Mouse (Mus musculus) kidney, embryonic 15.5 days (tissue): Measurements from ENCODE around the gene Tecr. TPM values are rescaled to one million over a fixed set of nuclear protein-coding genes. Genes with fewer than 3 reads are reported as not detected.
"Not testable (repeated sequence)": the region's sequence is repeated elsewhere in the genome, so short reads cannot be mapped to it uniquely, and the experiment has no call there.

Experiments used
- ATAC-seq: fragments of 200-750 bp; cut with Nextera tagmentation; replicated peaks from 2 replicates; pipeline ENCODE4 v1.8.0; 2017; ENCODE audit warnings: moderate TSS enrichment; ENCODE audit not compliant: low FRiP score
- H3K27ac ChIP-seq: fragments of 300-500 bp; sonication (generic); 2 replicates; pipeline ENCODE4 v1.5.1; 2015; ENCODE audit warnings: mild to moderate bottlenecking, inconsistent platforms
- H3K27me3 ChIP-seq: fragments of 300-500 bp; sonication (generic); 2 replicates; pipeline ENCODE4 v1.6.1; 2015; ENCODE audit warnings: inconsistent platforms
- H3K36me3 ChIP-seq: fragments of 300-500 bp; sonication (generic); 2 replicates; pipeline ENCODE4 v1.6.1; 2015; ENCODE audit warnings: inconsistent platforms
- H3K4me1 ChIP-seq: fragments of 300-500 bp; sonication (generic); 2 replicates; pipeline ENCODE4 v1.6.1; 2015; ENCODE audit warnings: inconsistent platforms
- H3K4me2 ChIP-seq: fragments of 300-500 bp; sonication (generic); 2 replicates; pipeline ENCODE4 v1.6.1; 2015; ENCODE audit warnings: moderate library complexity, mild to moderate bottlenecking, inconsistent platforms
- H3K4me3 ChIP-seq: fragments of 300-500 bp; sonication (generic); replicated peaks from 2 replicates; pipeline ENCODE4 v1.5.1; 2015; ENCODE audit warnings: mild to moderate bottlenecking, inconsistent platforms
- H3K9ac ChIP-seq: fragments of 300-500 bp; sonication (generic); 2 replicates; pipeline ENCODE4 v1.6.1; 2015; ENCODE audit warnings: mild to moderate bottlenecking, inconsistent platforms
- H3K9me3 ChIP-seq: fragments of 300-500 bp; sonication (generic); replicated peaks from 2 replicates; pipeline ENCODE4 v1.6.1; 2016; ENCODE audit warnings: inconsistent platforms
- WGBS: fragments of 180-500 bp; shearing (Covaris S2); methylation state at CpG from one replicate; pipeline ENCODE4 v1.1.7; 2015; ENCODE audit warnings: mixed read lengths; 5-methylcytosine and 5-hydroxymethylcytosine counted together
- polyA plus RNA-seq: library from polyadenylated mRNA; unstranded; fragments of >200 nt; fragmentation: Nextera tagmentation; extraction: Ambion mirVana; gene quantifications from 2 replicates; pipeline ENCODE4 v1.2.1, GENCODE M21; 2015

The Tecr gene
- polyA plus RNA-seq, 1 experiment from 2014 or later, result 605 TPM

DNA sequence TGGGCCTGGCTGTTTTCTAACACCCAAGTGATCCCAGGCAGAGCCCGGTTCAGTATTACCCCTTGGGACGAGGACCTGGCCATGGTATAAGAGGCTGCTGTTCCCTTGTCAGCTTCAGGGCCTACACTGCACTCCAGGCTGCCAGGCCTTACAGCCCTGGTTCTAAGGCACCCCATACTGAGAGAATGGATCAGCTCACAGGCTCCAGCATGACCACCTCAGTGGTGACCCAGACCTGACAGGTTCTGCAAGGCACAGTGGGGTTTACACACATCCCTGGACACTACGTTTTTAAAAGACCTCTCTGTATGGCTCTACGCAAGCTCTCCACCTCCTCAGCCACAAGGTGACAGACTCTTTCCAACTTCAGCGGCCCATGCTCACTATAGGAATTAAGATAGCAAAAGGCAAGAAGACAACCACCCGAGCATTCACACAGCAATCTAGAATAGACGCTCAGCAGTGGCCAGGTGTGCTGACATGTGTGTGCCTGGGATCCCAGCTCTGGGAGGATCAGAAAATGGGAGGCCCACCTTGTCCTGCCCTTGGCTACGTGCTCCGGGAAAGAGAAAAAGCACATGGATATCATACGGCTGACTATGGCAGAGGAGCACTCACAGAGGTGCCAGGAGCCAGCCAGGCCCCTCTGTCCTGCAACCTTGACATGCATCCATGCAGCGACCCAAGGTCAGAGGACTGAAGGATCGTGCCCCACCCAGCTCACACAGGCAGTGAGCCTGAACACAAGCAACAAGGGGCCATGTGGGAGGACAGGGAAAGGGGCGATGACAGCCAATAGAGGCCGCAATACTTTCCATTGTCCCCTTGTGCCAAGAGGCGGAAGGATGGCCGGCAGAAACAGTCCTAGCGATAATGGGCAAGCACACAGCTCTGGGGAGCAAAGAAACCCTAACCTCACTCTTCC is 29.4 kb downstream of the Tecr start:
- H3K4me1 ChIP-seq, result peaks cover 92% of the 10 kb centered on the region
- H3K36me3 ChIP-seq, result peaks cover 7% of the 10 kb centered on the region
- 56% methylated on average over 17 of the region's 17 CpGs for WGBS
- ATAC-seq, result no peak
- H3K27ac ChIP-seq, result 0 out of 2 replicates have a peak overlapping the region, but pooled peaks have one; percentile 5
- H3K9ac ChIP-seq, result no peak overlapping the region
- no peak overlapping the region for H3K4me2 ChIP-seq
- H3K4me3 ChIP-seq, result no peak overlapping the region
- H3K27me3 ChIP-seq, result no peaks in the 10 kb centered on the region
- no peaks in the 10 kb centered on the region for H3K9me3 ChIP-seq

DNA sequence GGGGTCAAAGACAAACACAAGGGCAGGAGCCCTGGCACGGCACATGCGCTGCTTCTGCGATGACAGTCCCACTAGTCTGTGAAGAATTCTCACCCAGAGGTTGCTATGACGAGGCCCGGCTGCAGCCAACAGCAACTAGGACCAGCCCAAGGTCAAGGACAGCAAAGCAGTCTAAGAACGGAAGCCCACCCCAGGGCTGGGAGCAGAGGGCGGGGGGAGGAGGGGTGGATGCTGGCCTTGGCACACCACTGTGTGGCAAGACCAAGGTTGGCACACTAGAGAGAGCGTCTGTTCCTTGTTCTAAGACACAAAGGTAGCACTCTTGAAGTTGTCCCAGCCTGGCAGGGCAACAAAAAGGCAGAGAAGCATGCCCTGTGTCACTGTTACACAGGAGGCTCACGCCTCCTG is 30.4 kb downstream of the Tecr start:
- H3K9me3 ChIP-seq, result no peaks in the 10 kb centered on the region
- H3K4me2 ChIP-seq, result peak overlapping the region; percentile 2; the same call in 1 of the 2 replicates
- H3K36me3 ChIP-seq, result peaks cover 17% of the 10 kb centered on the region
- no peak overlapping the region for H3K4me3 ChIP-seq
- H3K9ac ChIP-seq, result no peak overlapping the region
- H3K4me1 ChIP-seq, result peaks cover 92% of the 10 kb centered on the region
- 43% methylated on average over 9 of the region's 9 CpGs for WGBS
- ATAC-seq, result no peak
- peak overlapping the region; percentile 71 for H3K27ac ChIP-seq
- H3K27me3 ChIP-seq, result no peaks in the 10 kb centered on the region

DNA sequence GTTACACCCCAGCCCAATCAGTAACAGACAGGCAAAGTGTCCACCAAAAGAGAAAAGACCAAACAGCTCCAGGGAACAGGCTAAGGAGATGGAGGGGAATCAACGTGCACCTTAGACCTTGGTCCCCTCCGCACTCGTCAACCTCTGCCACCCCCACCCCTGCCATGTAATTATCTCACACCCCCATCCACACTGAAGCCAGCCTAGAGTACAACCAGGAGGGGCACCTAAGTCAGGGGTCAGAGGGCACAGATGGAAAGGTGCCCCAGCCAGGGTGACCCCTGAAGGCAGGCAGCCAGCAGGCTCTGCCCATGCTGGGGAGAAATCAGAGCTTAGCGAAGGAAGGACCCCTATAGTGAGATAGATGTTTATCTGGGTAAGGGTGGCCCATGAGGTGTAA is 30.9 kb downstream of the Tecr start:
- H3K9me3 ChIP-seq, result no peaks in the 10 kb centered on the region
- 53% methylated on average over 4 of the region's 4 CpGs for WGBS
- H3K4me3 ChIP-seq, result no peak overlapping the region
- no peaks in the 10 kb centered on the region for H3K27me3 ChIP-seq
- H3K4me2 ChIP-seq, result peak overlapping the region; percentile 2; the same call in 1 of the 2 replicates
- peaks cover 90% of the 10 kb centered on the region for H3K4me1 ChIP-seq
- peak overlapping the region; percentile 71 for H3K27ac ChIP-seq
- peaks cover 21% of the 10 kb centered on the region for H3K36me3 ChIP-seq
- no peak for ATAC-seq
- H3K9ac ChIP-seq, result no peak overlapping the region

DNA sequence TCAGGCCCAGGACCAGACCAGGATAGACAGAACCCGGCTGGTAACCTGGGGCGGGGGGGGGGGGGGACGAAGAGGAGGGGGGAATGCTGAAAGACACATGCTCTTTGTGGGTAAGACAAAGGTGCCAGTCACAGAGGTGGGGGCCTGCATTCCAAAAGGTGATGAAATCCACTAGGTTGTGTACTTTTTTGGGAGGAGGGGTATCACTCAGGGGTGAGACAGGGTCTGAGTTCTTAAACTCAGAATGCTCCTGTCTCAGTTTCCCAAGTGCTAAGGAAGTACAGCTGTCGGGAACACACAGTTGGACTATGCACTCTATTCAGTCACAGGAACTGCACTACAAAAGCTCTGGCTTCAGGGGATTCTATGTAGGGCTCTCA is 31.3 kb downstream of the Tecr start:
- Histone ChIP-seq H3K4me3 (no peak overlapping the region), H3K4me2 (no peak overlapping the region), H3K27me3 (no peaks in the 10 kb centered on the region), H3K9ac (no peak overlapping the region), H3K27ac (peak overlapping the region; percentile 71), H3K36me3 (peaks cover 26% of the 10 kb centered on the region), H3K9me3 (no peaks in the 10 kb centered on the region), H3K4me1 (peaks cover 90% of the 10 kb centered on the region)
- ATAC-seq, result no peak
- WGBS, result 46% methylated on average over 2 of the region's 4 CpGs

DNA sequence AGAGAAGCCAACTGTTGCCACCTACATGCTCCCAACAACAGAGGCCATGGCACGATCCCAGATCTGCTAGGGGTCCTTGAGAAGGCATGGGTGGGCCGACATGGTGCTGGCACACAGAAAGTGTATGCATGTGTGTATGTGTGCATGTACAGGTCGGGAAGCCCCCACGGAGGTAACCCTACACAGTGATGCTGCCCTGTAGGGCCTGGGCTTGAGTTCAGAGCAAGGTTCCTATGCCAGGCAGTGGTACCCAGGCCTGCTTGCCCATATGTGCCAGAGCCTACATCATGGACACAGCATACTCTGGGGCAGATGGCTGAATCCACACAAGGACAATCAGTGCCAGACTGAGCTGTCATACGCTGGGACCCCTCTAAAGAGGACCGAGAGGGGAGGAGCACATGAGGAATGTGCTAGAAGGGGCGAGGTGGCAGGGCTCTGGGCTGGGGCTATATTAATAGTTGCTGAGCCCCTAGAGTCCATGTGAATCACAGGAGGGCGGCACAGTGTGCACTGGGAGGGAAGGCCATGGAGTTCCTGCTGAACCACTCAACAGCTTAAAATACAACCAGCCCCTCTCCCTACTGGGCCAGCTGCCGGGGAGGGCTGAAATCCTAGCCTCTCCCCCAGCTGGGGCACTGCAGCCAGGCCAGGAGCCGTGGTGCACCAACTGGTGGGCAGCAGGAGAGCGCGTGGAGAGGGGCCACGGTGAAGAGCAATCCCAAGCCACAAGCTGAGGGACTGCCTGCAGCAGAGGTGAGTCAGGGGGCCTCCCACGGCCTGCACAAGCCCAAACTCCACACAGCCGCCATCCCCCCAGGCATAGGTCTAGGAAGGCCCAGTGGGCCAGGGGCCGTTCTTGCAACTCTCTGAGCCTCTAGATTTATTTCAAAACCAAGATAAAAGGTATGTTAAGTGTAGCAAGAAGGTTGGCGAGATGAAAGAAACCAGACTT is 31.9 kb downstream of the Tecr start:
- Histone ChIP-seq H3K4me3 (no peak overlapping the region), H3K9ac (0 out of 2 replicates have a peak overlapping the region, but pooled peaks have one; percentile 19), H3K36me3 (peaks cover 32% of the 10 kb centered on the region), H3K4me1 (peaks cover 83% of the 10 kb centered on the region), H3K27ac (peak overlapping the region; percentile 71), H3K27me3 (no peaks in the 10 kb centered on the region), H3K9me3 (no peaks in the 10 kb centered on the region), H3K4me2 (peak overlapping the region; percentile 14; the same call in 1 of the 2 replicates)
- 52% methylated on average over 17 of the region's 17 CpGs for WGBS
- peak; percentile 30 for ATAC-seq

DNA sequence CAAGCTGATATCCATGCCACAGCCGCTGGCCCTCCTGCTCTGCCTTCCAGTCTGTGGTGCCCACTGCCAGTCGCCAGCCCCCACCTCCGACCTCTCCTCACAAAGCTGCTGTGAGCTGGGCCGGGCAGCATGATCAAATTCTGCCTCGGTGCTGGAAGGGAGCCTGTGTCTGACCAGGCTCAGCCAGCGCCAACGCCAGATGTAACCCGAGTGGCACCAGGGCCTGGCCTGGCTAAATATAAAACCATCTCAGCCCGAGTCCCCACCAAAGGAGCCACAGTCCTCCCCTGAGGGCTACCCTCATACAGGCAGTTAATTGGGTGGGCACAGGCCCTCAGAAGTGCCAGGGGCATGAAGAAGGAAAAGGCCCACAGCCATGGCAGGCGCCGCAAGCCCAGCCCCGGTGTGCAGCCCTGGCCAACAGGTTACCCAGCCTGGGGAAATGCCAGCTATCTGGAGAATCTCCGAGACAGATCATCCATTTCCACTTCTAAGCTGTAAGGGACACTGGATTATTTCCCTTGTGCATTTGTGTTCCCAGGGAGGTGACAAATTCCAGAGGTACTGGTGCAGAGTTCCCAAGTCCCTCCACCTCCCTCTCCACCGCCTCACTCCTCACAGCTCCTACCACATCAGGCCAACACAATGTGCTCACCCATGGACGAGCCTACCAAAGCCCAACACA is 33.0 kb downstream of the Tecr start:
- H3K4me1 ChIP-seq, result peaks cover 72% of the 10 kb centered on the region
- no peak for ATAC-seq
- no peaks in the 10 kb centered on the region for H3K27me3 ChIP-seq
- H3K4me2 ChIP-seq, result no peak overlapping the region; the same call in 1 of the 2 replicates
- 56% methylated on average over 15 of the region's 15 CpGs for WGBS
- peak overlapping the region; percentile 68 for H3K27ac ChIP-seq
- no peak overlapping the region for H3K9ac ChIP-seq
- no peaks in the 10 kb centered on the region for H3K9me3 ChIP-seq
- no peak overlapping the region for H3K4me3 ChIP-seq
- H3K36me3 ChIP-seq, result peaks cover 43% of the 10 kb centered on the region

DNA sequence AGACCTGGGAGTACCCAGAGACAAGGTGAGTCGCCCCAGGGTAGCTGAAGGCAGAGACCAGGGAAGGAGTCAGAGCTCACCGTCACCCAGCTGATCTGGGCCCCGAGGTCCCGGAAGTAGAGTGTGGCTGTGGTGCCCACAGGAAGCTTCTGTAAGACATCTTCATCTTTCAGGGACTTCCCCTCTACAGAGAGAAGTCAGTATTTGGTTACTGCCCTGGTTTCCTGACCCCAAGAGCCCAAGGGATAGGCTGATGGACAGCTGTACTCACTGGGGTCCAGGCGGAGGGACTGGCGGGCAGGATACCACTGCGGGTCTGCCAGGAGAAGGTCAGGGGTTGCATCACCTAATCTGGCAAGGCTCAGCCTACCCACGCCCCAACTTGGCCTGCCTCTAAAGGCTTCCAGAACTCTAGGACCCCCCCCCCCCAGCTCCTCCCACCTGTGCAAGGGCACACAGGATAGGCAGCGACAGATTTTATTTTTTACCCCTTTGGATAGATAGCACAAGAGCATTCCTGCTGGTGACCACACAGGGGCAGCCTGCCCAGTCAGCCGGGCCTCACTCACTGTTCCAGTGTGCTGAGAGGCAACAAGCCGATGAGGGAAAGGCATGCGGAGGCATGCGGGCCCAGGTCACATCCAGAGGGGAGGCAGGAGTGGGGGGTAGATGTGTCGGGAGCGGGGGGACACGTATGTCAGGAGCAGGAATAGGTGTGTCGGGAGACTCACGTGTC is 34.5 kb downstream of the Tecr start:
- no peak overlapping the region for H3K9ac ChIP-seq
- no peak for ATAC-seq
- WGBS, result 78% methylated on average over 18 of the region's 18 CpGs
- peaks cover 51% of the 10 kb centered on the region for H3K36me3 ChIP-seq
- H3K27ac ChIP-seq, result no peak overlapping the region
- no peak overlapping the region for H3K4me2 ChIP-seq
- H3K9me3 ChIP-seq, result no peaks in the 10 kb centered on the region
- H3K4me3 ChIP-seq, result no peak overlapping the region
- no peaks in the 10 kb centered on the region for H3K27me3 ChIP-seq
- H3K4me1 ChIP-seq, result peaks cover 67% of the 10 kb centered on the region

DNA sequence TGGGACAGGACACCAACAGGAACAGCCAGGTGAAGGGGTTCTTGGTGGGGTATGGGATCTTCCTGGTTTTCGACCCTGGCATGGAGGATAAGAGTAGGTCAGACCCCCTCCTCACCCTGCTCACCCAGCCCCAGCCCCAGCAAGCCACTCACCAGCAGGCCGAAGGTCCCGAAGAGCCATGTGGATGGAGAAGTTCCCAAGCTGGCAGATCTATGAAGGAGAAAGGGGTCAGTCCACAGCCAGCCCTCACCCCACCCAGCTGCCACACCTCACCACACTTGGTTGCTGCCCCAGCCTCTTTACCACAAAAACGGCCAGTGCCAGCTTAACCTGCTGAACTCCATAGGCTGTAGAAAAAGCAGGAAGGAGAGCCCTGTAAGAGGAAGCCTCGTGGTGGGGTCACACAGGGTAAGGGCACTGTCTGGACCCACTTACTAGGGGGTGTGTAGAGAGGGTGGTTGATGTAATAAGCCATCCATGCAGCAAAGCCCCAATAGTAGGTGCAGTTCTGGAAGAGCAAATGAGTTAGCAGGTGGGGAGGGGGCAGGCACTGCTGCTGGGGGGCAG is 35.4 kb downstream of the Tecr start:
- no peak for ATAC-seq
- no peak overlapping the region for H3K27ac ChIP-seq
- H3K36me3 ChIP-seq, result peaks cover 51% of the 10 kb centered on the region
- no peaks in the 10 kb centered on the region for H3K9me3 ChIP-seq
- no peaks in the 10 kb centered on the region for H3K27me3 ChIP-seq
- H3K4me2 ChIP-seq, result no peak overlapping the region
- H3K4me1 ChIP-seq, result peaks cover 69% of the 10 kb centered on the region
- WGBS, result 77% methylated on average over 5 of the region's 5 CpGs
- H3K4me3 ChIP-seq, result no peak overlapping the region
- H3K9ac ChIP-seq, result no peak overlapping the region

DNA sequence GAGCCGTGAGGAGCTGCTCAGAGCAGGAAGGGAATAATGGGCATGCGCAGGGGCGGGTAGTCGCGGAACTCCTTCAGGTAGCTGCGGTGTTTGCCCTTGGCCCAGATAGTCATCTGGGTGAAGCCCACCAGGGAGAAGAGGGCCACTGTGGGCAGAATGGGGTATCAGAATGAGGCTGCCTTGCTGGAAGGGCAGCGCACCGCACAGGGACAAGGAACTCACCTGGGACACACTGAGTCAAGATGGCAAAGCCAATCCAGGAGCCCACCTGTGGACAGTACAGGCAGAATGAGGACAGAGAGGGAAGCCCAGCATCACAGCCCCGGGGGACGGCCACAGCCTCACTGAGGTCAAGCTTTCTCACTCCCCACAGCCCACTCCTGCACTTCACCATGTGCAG is 36.0 kb downstream of the Tecr start:
- WGBS, result 91% methylated on average over 10 of the region's 10 CpGs
- H3K9me3 ChIP-seq, result no peaks in the 10 kb centered on the region
- H3K4me2 ChIP-seq, result no peak overlapping the region
- no peaks in the 10 kb centered on the region for H3K27me3 ChIP-seq
- ATAC-seq, result no peak
- peaks cover 51% of the 10 kb centered on the region for H3K36me3 ChIP-seq
- H3K4me3 ChIP-seq, result no peak overlapping the region
- H3K9ac ChIP-seq, result no peak overlapping the region
- no peak overlapping the region for H3K27ac ChIP-seq
- H3K4me1 ChIP-seq, result peaks cover 65% of the 10 kb centered on the region

DNA sequence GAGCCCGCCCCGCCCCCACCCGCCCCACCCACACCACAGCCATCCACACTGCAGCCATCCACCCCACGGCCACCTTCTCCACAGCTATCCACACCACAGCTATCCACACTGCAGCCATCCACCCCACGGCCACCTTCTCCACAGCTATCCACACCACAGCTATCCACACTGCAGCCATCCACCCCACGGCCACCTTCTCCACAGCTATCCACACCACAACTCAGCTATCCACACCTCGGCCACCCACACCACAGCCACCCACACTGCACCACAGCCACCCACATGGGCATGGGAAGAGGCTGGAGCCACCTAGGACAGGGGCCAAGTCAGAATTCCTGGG is 36.8 kb downstream of the Tecr start:
- not testable (repeated sequence) for H3K4me3 ChIP-seq, H3K27ac ChIP-seq, H3K4me2 ChIP-seq, H3K9ac ChIP-seq, H3K9me3 ChIP-seq, ATAC-seq, H3K27me3 ChIP-seq
- H3K4me1 ChIP-seq, result peaks cover 58% of the 10 kb centered on the region
- WGBS, result 92% methylated on average over 6 of the region's 7 CpGs
- peaks cover 51% of the 10 kb centered on the region for H3K36me3 ChIP-seq
